Mouse (Mus musculus): ENCODE measurements around the gene Lhfpl5.

DNA sequence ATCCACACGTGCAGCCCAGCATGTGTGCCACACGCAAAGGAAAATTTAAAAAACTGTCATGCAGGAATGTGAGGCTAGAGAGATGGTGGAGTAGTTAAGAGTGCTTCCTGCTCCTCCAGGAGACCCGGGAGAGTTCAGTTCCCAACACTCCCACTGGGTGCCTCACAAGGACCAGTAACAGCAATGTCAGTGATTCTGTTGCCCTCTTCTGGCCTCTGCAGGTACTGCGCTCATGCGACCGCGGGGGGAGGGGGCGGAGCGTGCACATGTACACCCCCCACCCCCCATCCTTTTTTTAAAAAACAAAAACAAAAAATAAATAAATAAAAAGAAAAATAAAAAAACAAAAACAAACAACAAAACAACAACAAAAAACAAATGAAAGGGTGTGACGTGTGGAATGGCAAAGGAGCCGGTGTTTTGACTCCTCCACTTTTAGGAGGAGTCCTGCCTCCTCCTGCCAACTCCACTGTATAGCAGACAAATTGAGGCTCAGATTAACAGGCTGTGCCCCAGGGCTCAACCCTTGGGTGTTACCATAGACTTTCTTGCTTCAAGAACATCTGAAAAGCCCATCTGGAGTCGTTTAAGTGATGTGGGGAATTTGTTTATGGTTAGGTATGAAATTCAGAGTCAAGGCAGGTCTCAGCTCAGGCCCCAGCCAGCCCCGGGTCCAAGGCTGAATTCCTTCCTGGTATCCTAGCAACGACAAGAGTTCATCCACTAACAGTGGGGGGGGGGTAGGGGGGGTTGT, 22.2 kb upstream of the Lhfpl5 start:
- TF ChIP-seq CTCF (IDR thresholded peaks at IDR 0.05; ENCODE audit: low read depth) (peak; percentile 93), EP300 (IDR thresholded peaks at IDR 0.05; ENCODE audit: low read depth) (no peak)

Data from heart, postnatal 0 days (tissue).